Mouse (Mus musculus): ENCODE measurements around the gene Tmem135.

The Tmem135 gene

DNA sequence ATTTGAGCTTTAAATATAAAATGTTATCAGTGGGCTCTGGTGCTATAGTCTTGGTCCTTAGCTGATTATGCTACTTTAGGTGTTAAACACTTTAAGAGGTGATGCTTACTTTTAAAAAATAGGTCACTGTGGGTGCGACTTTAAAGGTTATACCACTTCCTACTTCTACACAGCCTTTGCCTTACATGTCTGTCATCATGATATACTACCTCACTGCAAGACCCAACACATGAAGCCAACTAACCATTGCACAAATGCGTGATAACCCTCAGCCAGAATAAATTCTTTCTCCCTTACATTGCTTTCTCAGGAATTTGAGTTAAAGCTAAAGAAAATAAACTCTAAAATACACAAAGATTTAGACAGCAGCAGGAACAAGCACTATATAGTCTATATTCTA lies 150.7 kb downstream of the Tmem135 start:
- no peak for DNase-seq (ENCODE audit: low spot score in 2 of 2)

DNA sequence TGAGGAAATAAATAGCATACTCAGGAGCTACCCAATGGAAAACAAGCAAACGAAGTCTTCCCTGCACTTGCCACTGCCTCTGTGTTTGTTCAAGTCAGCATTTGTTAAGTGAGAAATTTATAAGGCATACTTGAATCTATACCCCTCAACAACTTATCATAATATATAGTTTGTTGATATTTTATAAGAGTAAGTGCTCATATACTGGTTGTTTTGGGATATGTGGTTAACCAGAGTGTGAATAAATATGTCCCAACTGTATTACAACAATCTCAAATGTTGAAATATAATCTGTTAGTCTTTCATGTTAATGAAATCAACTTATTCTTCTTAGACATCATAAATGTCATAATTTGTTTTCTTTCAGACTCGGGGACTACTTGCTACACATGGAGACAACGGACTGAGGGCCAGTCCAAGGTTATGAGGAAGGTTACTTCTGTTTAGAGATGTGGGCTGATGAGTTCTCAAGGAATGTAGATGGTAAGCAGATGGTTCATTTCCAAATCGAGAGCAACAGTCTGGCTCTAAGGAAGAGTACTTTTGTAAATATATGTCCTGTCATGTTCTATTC lies 152.1 kb downstream of the Tmem135 start:
- no peak for DNase-seq (ENCODE audit: low spot score in 2 of 2)

DNA sequence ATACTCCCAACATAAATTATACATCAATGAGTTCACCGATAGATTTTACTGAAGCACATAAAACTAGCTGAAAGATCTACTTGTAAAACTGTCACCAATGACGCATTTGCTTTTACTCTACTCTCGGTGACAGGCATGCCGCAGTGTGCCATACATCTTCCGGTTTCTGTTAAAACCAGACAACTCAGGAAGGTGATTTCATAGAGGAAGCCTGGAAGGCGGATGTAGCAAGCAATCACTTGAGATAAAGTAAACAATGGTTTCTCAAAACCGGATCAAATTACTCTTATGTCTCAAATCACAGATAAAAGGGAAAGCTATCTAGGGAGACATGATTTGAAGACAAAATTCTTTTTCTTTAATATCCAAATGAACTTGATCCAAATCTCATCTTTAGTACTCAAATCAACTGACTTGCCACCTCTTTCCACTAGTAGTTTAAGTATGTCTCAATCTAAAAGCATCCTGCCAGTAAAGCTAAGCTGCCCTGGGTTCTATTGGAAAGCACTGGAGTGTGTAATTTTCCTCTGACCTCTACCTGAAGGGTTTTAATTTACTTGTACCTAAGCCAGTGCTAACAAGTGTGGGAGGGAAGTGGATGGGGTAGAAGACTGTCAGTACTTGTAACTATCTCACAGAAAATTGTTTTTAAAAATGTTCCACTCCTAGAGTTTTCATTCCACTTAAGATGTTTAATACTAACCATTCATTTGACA lies 155.7 kb downstream of the Tmem135 start:
- no peak for DNase-seq (ENCODE audit: low spot score in 2 of 2)

DNA sequence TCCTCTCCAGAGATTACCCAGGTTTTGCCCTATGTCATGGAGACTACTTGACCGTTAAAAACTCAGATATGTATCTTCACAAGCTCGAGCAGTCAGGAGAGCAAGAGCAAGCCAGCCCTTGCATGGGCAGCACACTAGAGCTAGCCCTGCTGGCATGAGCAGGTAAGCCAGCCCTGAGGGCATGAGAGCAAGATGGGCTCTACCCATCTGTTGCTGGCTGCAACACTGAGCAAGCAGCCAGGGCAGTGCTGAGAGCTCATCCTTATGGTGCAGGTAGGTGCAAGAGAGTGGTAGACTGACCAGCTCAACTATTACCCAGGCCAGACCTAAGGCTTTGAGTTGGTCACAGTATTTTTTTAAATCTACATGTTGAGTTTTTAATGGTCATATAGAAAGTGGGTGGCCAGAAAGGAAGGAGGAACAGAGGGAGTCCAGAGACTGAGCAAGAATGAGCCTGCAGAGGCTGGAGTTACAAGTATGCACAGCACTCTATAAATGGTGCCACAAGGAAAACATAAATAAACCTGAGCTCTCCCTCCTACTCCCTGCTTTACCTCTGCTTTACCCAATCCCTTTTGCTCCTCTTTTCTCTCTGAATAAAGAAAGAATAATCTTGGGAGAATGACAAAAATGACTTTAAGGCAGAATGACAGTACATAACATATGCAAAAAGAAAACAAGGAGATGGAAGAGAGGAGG lies 156.9 kb downstream of the Tmem135 start:
- DNase-seq (ENCODE audit: low spot score in 2 of 2), result no peak

- DNase-seq (ENCODE audit: low spot score in 2 of 2), result no peak
Observed at GRCm38 (mm10) chr7:89242565-89242964, 161.5 kb downstream of the Tmem135 start.

GRCm38 (mm10) chr7:89242143-89242542 lies 161.9 kb downstream of the Tmem135 start:
- DNase-seq (ENCODE audit: low spot score in 2 of 2), result no peak

- no peak for DNase-seq (ENCODE audit: low spot score in 2 of 2)
Observed at GRCm38 (mm10) chr7:89239592-89239991, 164.4 kb downstream of the Tmem135 start.

DNA sequence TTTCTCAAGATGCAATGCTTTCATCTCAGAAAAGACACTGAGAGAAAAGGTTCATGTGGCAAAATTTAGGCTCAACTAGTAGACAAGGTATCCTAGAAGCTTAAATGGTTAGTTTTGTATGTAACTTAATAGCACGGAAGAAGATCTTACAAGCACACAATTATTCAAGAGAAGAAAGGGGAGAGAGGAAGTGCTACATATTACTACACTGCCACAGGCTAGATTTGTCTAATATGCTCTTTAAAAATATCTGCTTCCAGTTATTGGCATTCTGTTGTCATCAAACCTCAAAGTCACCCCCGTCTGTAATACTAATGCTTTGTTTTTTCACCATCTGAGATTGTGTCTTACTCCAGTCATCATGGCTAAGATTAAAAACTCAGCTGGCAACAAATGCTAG lies 167.4 kb downstream of the Tmem135 start:
- no peak for DNase-seq (ENCODE audit: low spot score in 2 of 2)

- DNase-seq (ENCODE audit: low spot score in 2 of 2), result no peak
Observed at GRCm38 (mm10) chr7:89235974-89236507, 168.0 kb downstream of the Tmem135 start.

DNA sequence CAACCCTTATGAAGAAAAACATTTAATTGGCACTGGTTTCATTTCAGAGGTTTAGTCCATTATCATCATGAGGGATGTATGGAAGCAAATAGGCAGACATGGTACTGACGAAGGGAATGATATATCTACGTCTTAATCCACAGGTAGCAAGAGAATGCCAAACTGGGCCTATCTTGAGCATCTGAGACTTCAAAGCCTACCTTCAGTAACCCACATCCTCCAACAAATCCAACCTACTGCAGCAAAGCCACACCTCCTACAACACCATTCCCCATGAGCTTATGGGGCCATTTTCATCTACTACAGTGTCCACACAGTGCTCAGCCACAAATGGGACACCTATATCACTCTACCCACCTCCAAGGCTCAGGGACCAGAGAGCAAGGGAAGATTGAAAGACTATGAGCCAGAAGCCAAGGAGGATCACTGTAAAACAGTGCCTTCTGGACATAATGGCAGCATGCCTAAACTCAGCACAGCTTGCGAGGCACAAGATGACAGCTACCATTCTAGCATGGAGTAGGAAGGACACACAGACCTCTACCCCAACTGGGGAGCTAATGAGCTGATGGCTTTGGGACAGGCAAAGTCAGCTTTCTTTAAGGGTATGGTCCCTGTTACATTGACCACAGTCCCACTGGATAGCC lies 171.4 kb downstream of the Tmem135 start:
- no peak for DNase-seq (ENCODE audit: low spot score in 2 of 2)

- no peak for DNase-seq (ENCODE audit: low spot score in 2 of 2)
Observed at GRCm38 (mm10) chr7:89231200-89231790, 172.7 kb downstream of the Tmem135 start.

DNA sequence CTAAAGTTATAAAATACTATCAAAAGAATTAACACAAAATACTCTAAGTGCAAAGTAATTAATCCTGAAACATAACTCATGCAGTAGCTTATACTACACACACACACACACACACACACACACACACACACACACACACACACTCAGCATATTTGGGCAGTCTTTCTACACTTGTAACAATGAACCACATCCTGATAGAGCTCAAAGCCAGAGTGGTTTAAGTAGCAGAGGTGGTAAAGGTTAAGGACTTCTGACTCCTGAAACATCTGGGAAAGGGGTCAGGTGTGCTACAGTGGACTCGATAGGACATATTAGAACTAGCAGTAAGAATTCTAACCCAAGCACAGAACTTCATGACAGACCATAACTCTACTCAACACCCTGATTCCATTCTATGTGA lies 181.4 kb downstream of the Tmem135 start:
- DNase-seq (ENCODE audit: low spot score in 2 of 2), result no peak

- no peak for DNase-seq (ENCODE audit: low spot score in 2 of 2)
Observed at GRCm38 (mm10) chr7:89216628-89217027, 187.4 kb downstream of the Tmem135 start.

GRCm38 (mm10) chr7:89216118-89216517 lies 187.9 kb downstream of the Tmem135 start:
- no peak for DNase-seq (ENCODE audit: low spot score in 2 of 2)

- DNase-seq (ENCODE audit: low spot score in 2 of 2), result no peak
Observed at GRCm38 (mm10) chr7:89215714-89216113, 188.3 kb downstream of the Tmem135 start.

DNA sequence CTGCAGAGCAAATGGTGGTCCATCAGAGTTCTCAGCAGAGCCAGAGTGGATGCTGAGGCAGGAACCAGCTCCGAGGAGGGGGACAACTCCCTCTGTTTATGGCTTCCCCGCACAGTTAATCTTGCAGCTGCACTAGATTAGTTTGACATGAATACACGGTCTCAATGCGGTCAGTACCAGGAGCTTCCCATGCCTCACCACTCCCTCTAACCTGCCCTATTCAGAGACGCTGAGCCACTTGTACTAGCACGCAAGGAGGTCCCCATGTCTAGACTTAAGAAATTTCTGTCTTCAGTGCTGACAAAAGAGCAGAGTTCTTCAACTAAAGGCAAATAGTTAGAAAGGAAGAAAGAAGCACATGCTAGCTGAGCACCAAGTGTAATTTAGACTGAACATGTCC lies 193.5 kb downstream of the Tmem135 start:
- DNase-seq (ENCODE audit: low spot score in 2 of 2), result no peak

- no peak for DNase-seq (ENCODE audit: low spot score in 2 of 2)
Observed at GRCm38 (mm10) chr7:89206165-89206564, 197.9 kb downstream of the Tmem135 start.

DNA sequence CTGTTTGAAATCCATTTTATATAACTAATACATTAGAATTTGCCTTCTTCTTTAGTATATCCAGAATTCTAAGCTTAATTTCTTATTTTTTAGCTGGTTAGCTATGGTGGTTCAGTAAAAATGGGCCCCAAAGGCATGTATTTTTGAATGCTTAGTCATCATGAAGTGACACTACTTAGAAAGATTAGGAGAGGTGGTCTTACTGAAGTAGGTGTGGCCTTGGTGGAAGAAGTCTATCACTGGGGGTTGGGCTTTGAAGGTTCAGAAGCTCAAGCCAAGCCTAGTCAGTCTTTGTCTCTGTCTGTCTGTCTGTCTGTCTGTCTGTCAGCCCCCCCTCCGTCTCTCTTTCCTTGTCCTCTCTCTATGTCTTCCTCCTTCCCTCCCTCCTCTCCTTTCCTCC lies 198.6 kb downstream of the Tmem135 start:
- DNase-seq (ENCODE audit: low spot score in 2 of 2), result no peak

- DNase-seq (ENCODE audit: low spot score in 2 of 2), result no peak
Observed at GRCm38 (mm10) chr7:89203144-89203543, 200.9 kb downstream of the Tmem135 start.

- no peak for DNase-seq (ENCODE audit: low spot score in 2 of 2)
Observed at GRCm38 (mm10) chr7:89201954-89202353, 202.1 kb downstream of the Tmem135 start.

DNA sequence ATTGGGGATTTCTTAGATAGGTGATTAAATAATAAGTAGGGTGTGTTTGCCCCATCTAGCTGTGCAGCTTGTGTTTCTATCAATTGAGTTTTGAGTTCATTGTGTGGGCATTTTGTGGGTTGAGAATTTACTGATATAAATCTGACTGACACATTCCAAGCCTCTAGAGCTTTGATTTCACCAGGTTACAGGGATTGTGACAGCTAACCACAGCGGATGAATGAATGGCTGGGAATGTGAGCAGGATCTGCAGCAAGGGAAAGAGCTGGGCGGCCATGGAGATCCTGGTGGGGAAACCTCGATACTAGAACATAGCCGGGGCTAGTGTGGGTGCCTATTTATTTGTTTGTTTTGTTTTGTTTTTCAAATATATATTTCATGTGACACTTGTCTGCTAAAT lies 205.5 kb downstream of the Tmem135 start:
- no peak for DNase-seq (ENCODE audit: low spot score in 2 of 2)

DNA sequence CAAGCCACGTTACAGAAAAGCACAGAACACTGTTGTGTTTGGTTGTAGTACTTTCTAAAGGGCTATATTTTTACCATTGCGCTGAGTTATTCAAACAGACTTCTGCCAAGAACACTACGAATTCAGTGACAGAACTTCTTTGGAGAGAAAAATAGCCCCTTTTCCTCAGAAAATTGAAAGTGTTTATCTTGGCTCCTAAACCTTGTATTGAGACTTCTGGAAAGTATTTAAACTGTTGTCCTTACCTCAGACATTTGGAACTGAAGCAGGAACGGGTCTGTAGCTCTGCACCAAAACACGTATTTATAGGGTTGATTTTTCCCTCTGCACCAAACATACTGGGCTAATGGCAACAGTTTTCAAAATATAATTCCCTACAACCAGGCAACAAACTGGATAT lies 210.6 kb downstream of the Tmem135 start:
- DNase-seq (ENCODE audit: low spot score in 2 of 2), result no peak

Measured in spleen, postnatal 14 days (tissue).